Mouse (Mus musculus): ENCODE measurements at regions not wholly inside any gene's neighbourhood (a gene's known extent, or its start where the extent isn't known, plus 50 kb on each side); places are given as distances from the start of the nearest gene placed in this dataset.

- no peak for TF ChIP-seq CTCF (IDR thresholded peaks at IDR 0.05; ENCODE audit: low read depth, low read length)
- TF ChIP-seq POLR2A (IDR thresholded peaks at IDR 0.05; ENCODE audit: borderline replicate concordance, low read depth, low read length): no peak
These were observed 127.3 kb upstream of the Prr30 start for GRCm38 (mm10) chr14:101327421-101327820.

Data from bone marrow macrophage, adult 2 months (primary cell).